Mouse (Mus musculus) urinary bladder, postnatal 10 days (tissue): ENCODE measurements around the gene Trnau1ap.
"Not testable (repeated sequence)": the region's sequence is repeated elsewhere in the genome, so short reads cannot be mapped to it uniquely, and the experiment has no call there.

Experiments
- DNase-seq: peaks from one replicate; pipeline ENCODE4 v3.0.0; 2022; ENCODE audit warnings: low spot score

Gene Trnau1ap

GRCm38 (mm10) chr4:132344403-132345134 lies 15.2 kb upstream of the Trnau1ap start:
- no peak for DNase-seq

GRCm38 (mm10) chr4:132341451-132341850 lies 12.1 kb upstream of the Trnau1ap start:
- no peak for DNase-seq

- no peak for DNase-seq
Measured at GRCm38 (mm10) chr4:132338943-132339342, 9.6 kb upstream of the Trnau1ap start.

GRCm38 (mm10) chr4:132332880-132333279 lies 3.5 kb upstream of the Trnau1ap start:
- no peak for DNase-seq

GRCm38 (mm10) chr4:132331960-132332359 lies 2.6 kb upstream of the Trnau1ap start:
- no peak for DNase-seq

- DNase-seq = no peak
Measured at GRCm38 (mm10) chr4:132329835-132330354, 557 bp upstream of the Trnau1ap start.

GRCm38 (mm10) chr4:132328391-132328982 lies 851 bp downstream of the Trnau1ap start:
- DNase-seq = no peak

GRCm38 (mm10) chr4:132326481-132326880 lies 2.9 kb downstream of the Trnau1ap start:
- DNase-seq = no peak

- DNase-seq = no peak
Measured at GRCm38 (mm10) chr4:132315711-132316110, 13.6 kb downstream of the Trnau1ap start.

GRCm38 (mm10) chr4:132312627-132313026 lies 16.7 kb downstream of the Trnau1ap start:
- no peak for DNase-seq

- DNase-seq = no peak
Measured at GRCm38 (mm10) chr4:132311801-132312200, 17.5 kb downstream of the Trnau1ap start.

- DNase-seq = no peak
Measured at GRCm38 (mm10) chr4:132311209-132311608, 18.1 kb downstream of the Trnau1ap start.

GRCm38 (mm10) chr4:132309849-132310472 lies 19.4 kb downstream of the Trnau1ap start:
- DNase-seq = no peak

- no peak for DNase-seq
Measured at GRCm38 (mm10) chr4:132309140-132309848, 20.0 kb downstream of the Trnau1ap start.

- peak; percentile 48 for DNase-seq
Measured at GRCm38 (mm10) chr4:132308437-132309139, 20.8 kb downstream of the Trnau1ap start.

GRCm38 (mm10) chr4:132306004-132306403 lies 23.3 kb downstream of the Trnau1ap start:
- no peak for DNase-seq

- no peak for DNase-seq
Measured at GRCm38 (mm10) chr4:132305276-132305675, 24.1 kb downstream of the Trnau1ap start.

GRCm38 (mm10) chr4:132303484-132303883 lies 25.9 kb downstream of the Trnau1ap start:
- DNase-seq = not testable (repeated sequence)

GRCm38 (mm10) chr4:132302939-132303479 lies 26.3 kb downstream of the Trnau1ap start, which contains the start of gene Rab42:
Rab42 (minus strand) TSS chr4:132303385.
- peak; percentile 20 for DNase-seq

- no peak for DNase-seq
Measured at GRCm38 (mm10) chr4:132301965-132302938, 27.1 kb downstream of the Trnau1ap start.
